Mouse (Mus musculus) c-Kit-positive CD71-positive TER-119-positive erythroid progenitor cells, embryonic 14.5 days (primary cell): ENCODE data around the gene Foxc2.
"Not testable (repeated sequence)": the region's sequence is repeated elsewhere in the genome, so short reads cannot be mapped to it uniquely, and the experiment has no call there.

ENCODE experiments used
- DNase-seq: peaks from one replicate; pipeline ENCODE4 v3.0.0-alpha.2; 2013; ENCODE audit warnings: low spot score

The Foxc2 gene

DNA sequence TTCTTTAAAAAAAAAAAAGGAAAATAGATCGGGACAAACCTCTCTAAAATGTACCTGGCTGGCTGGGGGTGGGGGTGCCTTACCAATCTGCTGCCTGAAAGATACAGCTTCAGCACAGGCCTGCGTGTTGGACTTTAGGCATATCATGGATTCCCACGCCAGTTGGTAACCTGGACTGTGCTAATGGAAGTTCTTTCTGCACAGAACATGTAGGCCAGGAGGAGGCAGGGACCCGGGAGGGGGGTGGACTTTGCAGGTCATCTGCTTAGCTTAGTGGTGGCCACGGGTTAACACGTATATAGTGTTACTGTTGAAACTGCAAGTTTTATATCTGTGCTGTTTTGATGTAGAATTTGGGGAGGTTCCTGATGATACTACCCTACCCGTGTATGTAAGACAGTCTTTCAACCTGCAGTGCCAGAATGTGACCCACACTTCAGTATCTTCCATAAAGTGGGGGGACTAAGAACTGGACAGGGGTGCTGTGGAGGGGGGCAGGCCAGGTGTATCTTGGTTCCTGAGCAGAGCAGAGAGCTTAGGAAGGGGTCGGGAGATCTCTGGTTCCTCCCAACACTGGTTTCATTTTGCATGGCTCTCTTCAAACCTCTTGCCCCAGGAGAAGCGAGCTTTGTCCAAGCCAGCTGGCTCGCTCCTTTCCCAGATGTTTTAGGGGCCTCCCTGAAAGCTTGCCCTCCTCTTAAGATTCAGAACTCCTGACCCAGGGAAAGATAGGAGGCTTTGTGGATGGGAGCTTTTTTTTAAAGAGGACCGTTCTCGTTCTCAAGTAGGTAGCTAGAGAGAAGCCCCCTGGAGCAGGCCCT is 3.9 kb downstream of the Foxc2 start:
- DNase-seq: no peak

DNA sequence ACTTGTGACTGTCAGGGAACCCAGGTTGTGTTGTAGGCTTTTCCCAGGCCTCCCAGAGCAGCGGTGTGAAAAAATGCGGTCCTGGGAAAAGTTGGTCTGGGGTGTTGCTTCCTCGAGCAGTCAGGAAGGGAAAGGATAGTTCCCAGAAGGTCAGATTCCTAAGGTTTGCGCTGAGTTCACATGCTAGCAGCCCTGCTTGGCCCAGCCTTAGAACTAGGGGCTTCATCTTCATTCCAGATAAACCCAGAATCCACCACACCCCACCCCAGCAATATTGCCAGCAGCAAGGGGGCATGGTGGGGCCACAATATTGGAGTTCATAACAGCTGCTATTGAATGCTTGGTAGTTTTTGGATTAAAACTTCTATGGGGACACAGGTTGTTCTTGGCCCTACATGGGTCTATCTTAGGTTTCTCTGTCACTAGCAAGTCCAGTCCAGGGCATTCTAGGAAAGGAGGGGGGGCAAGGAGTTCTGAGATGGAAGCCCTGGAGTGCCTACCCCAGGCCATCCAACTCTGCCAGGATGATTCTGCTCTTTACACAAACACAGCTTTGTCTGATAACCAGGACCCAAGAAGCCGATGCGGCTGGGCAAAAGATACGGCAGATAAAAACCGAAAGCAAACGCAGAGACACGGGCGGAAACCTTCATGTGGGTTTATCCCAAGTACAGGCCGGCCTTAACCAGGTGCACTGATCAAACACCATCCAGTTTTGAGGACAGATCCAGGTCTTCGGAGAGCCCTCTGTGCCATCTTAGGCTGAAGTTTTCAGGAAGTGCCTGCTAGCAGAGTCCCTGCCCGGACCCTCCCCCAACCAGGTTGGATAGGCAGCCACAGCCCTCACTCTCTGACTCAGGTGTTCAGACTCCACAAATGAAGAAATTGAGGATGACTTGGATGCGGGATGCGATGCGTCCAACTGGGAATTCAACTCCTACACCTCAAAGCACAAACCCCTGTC is 4.8 kb downstream of the Foxc2 start:
- no peak for DNase-seq

DNA sequence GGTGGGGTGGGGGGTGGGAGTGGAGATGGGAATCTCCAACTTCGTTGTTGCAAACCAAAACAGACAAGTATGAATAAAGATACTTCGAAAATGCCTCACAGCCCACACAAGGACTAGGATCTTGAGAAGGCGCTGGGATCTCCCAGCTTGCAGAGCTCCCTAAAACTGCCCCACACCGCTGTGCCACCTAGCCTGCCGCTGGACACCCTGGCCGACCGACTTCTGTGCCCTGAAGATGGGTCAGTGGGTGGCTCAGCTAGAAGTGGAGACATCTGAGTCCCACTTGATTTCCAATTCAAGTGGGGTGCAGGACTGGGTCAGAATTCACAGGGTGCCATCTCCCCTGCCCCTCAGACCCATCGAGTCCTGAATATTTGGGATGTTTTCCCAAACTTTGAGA is 5.7 kb downstream of the Foxc2 start:
- no peak for DNase-seq

DNA sequence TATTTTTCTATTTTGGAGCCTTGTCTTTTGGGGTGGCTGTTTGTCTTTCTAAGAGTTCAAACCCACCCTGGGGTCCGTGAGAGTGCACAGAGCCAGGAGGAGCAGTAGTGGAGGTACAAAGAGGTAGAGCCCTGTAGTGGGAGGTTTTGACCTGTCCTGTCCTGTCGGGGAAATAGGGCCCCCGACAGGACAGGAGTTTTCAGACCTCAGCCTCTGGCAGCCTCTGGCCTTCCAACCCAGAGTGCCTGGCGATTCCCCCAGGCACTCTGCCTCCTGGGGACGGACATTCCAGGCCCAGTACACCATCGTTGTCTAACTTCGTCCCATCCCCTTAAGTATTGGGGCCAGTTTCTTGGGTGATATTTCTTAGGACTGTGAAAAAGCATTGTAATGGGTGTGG is 6.4 kb downstream of the Foxc2 start:
- no peak for DNase-seq

DNA sequence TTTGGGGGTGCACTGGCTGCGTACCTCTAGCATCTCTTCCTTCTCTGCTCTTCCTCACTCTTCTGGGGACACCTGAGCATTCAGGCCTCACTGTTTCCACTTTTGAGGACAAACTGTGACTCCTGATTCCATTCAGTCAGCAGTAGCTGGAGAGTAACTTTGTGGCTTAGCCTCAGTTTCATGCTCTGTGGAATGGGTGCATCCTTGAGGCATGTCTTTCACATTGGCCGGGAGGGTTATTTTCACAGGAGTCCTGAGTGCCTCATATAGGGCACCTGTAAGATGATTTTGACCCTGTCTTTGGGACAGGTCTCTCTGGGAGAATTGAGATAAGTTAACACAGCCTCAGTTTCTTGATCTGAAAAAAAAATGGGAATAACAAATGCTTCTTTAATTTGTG is 7.1 kb downstream of the Foxc2 start:
- no peak for DNase-seq

DNA sequence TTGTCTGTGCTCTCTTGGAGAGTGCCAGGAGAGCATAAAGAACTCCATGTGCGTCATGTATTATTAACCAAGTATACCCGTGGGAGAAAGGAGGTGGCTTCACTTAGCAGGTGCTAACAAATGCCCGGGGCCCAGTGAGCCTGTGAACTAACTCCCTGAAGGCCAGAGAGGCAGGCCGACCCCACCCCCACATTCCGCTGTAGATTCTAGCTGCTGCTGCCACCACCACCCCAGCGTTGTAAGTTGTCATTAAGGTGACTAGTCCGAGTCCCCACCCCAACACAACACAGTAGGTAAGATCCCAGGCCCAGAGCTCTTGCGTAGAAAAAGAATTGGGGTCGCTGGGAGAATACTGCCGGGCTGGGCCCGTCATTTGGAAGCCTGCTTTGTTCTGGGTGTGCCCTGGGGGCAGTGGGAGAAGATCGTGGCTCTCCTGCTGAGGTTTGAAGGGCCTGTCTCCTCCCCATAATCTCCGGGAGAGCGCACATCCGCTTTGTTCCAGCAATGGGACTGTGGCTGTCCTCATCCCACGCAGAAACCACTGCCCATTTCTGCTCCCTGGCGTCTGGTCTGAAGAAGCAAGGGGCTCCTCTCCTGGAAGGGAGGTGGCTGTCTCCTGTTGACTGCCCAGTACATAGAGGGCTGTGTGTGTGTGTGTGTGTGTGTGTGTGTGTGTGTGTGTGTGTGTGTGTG is 8.7 kb downstream of the Foxc2 start:
- DNase-seq: no peak

DNA sequence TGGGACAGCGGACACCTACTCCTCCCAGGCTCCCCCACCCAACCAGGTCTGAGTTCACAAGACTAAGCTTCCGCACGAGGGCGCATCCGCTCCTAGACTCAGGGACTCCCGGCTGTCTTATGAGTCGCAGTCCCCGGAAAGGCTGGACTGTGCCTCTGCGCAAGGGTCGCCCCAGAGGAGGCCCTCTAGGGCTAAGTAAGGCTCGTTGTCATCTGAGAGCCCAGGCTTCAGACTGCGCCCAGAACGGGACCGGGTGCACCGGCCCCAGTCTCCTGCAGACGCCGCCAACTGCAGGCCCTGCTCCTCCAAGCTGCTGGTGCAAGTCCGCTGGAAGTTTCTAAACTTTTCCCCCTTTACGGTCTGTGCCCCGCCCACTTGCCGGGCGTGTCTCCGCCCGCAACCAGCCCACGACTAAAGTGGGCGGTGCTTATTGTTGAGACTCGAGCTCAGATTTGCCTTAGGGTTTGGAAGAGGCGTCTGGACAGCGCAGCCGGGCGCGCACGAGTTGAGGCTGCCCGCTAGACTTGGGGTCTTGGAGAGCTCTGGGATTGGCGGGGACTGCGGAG is 9.4 kb downstream of the Foxc2 start:
- DNase-seq: no peak

DNA sequence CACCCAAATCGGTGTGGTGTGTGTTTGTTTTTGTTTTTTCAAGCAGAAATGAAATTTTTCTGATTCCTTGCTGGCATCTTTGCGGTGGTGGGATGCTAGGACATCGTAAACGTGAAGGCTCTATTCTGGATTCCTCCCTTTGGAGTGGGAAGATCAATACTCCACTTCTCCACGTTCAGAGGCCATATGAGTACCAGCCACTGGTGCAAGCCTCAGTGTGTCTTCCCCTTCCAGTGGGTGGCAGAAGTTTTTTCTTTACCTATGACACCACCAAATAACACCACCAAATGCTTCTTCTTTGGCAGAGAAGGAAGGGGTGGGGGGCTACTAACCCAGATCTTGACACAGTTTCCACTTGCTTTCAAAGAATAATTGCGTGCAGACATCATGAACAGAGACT is 10.2 kb downstream of the Foxc2 start:
- no peak for DNase-seq

DNA sequence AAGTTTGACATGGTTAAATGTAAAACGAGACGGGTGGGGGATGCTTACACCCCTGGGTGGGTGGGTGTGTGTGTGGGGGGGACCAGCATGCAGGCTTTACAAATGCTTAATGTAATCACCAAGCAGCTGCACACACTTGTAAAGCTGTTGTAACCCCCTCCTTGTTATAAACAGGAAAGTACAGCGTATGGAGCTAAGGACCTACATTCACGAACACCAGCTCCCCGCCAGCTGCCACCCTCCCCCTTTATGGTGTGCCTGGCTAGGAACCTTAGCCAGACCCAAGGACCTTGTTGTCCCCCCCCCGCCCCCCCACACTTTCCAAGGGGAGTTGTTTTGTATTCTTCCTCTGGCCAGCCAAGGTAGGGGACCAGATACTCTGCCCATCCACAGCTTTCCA is 10.7 kb downstream of the Foxc2 start:
- DNase-seq: no peak

DNA sequence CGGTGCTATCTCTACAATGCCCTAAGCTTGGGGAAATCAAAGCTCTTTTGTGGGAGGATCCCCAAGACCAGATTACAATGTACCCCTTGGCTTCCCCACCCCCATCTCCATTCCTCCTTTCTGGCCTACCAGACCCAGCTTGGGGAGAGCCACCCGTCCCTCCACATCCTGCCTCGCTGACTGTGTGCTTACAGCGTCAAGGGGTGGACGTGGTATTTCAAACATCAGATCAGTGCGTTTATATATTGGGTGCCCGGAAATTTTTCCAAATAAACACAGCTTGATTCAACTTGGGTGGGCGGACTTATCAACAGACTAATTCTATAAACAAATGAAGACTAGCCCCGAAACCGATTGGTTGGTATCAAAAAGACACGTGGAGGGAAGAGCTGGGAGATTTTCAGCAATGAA is 11.3 kb downstream of the Foxc2 start:
- DNase-seq: no peak

DNA sequence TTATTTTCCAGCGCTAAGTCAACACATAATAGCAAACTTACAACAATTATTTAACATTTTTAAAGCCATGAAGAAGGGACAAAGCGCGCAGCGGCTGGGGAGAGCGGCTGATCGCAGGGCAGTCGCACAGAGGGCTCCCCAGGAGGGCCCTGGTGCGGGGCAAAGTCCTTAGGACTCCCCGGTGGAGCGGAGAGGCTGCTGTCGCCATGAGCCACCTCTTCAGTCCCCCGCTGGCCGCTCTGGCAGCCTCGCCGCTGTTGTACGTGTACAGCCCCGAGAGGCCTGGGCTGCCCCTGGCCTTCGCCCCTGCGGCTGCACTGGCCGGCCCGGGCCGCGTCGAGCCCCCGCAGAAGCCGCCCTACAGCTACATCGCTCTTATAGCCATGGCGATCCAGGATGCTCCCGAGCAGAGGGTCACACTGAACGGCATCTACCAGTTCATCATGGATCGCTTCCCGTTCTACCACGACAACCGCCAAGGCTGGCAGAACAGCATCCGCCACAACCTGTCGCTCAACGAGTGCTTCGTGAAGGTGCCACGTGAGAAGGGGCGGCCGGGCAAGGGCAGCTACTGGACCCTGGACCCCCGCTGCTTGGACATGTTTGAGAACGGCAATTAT is 11.9 kb downstream of the Foxc2 start, which contains the start of gene Foxl1:
Gene Foxl1 (plus strand): TSS at position 185 of the 620 bp plus-strand sequence.
- DNase-seq: no peak

DNA sequence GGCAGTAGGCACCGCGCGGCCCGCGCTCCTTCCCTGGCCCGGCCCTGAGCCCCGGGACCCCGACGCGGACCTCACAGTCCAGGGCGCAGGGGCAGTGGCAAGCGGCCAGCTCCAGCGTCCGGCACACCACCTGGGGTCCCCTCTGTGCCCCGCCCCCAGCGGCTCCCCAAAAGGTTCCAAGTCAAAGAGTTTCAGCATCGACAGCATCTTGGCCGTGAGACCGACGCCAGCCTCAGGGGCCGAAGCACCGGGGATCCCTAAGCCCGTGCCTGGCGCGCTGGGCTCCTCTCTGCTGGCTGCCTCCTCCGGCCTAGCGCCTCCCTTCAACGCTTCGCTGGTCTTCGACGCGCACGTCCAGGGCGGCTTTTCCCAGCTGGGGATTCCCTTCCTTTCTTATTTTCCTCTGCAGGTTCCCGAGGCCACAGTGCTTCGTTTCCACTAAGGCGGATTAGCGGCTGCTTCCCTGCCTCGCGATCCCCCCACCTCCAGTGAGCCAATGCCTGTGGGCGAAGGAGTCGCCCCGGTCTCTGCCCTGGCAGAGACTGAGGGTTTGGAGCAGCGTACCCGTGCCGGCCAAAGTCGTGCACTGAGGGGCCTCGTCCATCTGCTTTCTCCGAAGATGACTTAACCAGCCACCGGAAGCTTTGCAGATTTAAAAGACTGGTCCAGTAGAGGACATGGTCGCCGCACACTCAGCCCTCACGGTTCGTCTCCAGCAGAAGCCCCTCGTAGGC is 12.7 kb downstream of the Foxc2 start:
- DNase-seq: no peak

DNA sequence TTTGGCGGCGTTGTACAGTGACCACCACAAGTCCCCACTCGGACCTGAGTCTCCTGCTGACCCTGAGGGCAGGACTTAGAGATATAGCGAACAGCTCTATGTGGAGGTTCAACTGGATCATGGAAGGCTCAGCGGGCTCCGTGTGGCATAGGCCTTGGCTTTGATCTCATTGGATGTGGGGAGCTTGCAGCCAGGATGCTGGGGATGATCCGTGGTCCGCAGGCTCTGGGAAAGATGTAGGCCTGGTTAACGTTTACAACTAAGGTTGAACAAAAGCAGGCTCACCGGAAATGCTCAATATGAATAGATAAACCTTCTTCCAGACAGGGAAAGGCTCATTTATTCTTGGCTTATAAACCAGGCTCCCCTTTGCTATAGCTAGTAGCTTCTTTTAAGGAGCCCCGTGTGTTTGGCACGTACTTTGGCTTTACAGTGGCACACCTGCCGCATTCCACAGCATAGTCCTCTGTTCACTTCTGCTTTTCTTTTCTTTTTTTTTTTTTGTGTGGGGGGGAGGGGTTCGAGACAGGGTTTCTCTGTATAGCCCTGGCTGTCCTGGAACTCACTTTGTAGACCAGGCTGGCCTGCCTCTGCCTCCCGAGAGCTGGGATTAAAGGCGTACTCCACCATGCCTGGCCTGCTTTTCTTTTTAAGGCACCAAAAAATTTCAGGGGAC is 13.4 kb downstream of the Foxc2 start:
- no peak for DNase-seq

DNA sequence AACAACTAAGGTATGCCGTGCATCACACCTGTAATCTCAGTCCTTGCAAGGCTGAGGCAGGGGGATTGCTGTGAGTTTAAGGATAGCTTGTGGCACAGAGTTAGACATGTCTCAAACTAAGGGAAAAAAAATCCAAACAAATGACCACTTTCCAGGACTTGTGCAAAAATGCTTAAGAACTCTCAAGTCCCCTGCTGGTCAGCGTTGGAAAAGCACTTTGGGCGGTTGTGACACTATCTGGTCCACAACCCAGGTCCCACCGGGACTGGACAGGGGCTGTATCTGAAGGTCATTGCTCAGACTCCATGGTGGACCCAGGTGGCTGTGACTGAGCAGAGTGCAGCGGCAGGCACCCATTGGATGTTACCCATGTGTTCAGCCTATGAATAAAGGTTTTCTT is 14.6 kb downstream of the Foxc2 start:
- DNase-seq: no peak

DNA sequence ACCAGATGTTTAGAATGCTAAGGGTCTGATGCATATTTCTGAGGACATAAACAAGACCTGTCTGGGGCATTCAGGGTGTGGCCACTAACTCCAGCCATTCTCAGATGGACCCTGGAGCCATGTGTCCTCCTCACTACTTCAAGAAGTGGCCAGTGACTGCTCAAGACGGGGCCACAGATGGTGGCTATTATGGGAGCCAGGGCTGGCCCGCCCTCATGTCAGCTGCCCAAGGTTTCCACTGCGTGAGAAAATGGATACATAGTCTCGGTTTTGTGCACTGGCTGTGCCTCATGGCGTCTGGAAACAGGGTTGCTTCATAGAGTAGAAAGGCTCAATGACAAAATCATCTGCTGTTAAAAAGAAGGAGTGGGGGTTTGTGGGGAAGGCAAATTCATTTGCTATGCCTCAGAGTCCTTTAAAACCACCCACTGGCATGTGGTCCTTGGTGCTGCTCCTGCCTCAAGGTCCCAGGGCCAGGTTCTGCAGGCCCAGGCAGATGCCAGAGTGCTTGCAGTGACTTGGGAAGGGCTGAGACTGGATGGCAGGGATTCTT is 17.1 kb downstream of the Foxc2 start:
- DNase-seq: no peak

DNA sequence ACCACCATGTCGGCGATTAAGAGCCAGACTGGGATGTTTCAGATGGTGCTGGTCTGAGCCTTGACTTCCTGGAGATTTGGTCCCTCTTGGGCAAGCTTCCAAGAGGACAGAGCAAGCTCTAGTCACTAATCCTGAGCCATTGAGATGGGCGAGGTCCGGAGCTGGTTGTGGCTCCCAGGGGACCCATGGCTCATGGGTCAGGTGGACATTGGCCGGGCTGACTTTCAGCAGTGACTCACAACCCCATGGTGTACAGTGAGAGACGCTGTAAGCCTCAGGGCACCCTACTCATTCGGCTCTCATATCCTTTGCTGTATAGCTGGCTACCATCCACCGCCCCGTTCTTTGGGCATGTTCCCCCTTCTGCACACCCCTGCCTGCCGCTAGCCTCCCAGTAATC is 18.1 kb downstream of the Foxc2 start:
- no peak for DNase-seq

DNA sequence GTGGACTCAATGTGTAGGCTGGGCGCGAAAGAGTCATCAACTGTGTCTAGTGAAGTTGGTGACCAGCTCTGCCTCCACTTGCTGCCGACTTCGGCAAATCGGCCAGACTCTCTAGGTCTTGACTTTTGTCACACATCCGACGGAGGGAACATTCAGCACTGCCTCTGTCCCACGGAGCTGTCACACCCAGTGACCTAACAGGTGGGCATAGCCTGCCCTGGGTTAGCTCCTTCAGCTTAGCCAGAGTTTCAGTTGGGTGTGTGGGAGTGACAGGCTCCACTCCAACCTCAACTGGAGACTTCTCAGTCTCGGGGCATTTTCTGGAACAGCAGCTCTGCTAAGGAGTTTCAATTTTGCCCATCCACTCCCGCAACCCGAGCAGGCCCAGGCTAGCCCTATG is 18.5 kb downstream of the Foxc2 start:
- no peak for DNase-seq

DNA sequence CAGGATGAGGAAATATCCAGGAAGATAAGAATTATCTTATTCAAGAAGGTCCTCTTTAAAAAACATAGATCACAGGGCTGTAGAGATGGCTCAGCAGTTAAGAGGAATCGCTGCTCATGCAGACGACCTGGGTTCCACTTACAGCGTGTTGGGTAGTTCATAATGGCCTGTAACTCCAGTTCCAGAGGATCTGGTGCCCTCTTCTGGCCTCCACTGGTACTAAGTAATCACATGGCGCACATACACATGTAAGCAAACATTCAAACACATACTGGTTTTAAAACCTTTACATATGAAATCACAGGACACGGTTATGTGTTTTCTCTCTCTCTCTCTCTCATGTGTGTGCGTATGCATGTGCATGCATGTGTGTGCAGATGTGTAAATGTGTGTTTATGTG is 20.9 kb downstream of the Foxc2 start:
- no peak for DNase-seq

DNA sequence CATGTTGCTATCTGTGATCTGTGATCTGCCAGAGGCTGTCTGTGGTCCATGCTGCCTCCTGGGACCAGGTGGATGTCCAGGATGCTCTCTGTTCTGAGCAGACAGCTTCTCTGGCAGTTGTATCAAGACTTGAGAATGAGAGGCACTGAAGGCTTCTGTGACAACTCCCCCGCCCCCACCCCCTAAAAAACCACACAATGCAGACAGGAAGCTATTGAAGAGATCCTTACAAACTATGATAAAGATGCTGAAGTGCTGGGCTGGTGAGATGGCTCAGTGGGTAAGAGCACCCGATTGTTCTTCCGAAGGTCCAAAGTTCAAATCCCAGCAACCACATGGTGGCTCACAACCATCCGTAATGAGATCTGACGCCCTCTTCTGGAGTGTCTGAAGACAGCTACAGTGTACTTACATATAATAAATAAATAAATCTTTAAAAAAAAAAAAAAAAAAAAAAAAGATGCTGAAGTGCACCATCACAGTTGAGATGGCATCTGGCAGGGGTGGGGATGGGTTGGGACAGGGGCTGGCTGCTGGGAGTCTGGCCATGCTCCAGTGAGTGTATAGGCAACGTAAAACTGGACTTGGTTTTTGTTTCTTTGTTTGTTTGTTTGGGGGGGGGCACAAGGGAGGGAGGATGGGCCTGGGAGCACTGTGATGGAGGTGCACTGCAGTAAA is 29.6 kb downstream of the Foxc2 start:
- not testable (repeated sequence) for DNase-seq
